8 mouse cellular contexts compared by ENCODE assay signal in genomic region chr4:134253722-134254324, GRCm38 (mm10). TPM values are rescaled to one million over a fixed set of nuclear protein-coding genes. Genes with fewer than 3 reads are reported as not detected.
DNase-seq lines count a peak whose midpoint lies in the region; ATAC-seq and TF ChIP-seq lines count a peak whose summit lies in the region.

Grrp1 (minus strand) TSS chr4:134254106.

- no peaks in the 10 kb centered on the region for H3K9me3 ChIP-seq in E14TG2a.4 (ENCODE audit: low read length)
- no peaks in the 10 kb centered on the region for H3K9me3 ChIP-seq in hindbrain, embryonic 10.5 days
- H3K9me3 ChIP-seq in liver, embryonic 14.5 days (ENCODE audit: control insufficient read depth, low read length), result no peaks in the 10 kb centered on the region
- no peaks in the 10 kb centered on the region for H3K9me3 ChIP-seq in stomach, embryonic 14.5 days (ENCODE audit: control insufficient read depth, low read depth, low read length)

- H3K36me3 ChIP-seq in E14TG2a.4 (ENCODE audit: insufficient read depth, low read length), result no peaks in the 10 kb centered on the region
- H3K36me3 ChIP-seq in hindbrain, embryonic 10.5 days, result no peaks in the 10 kb centered on the region
- H3K36me3 ChIP-seq in liver, embryonic 14.5 days (replicated peaks; ENCODE audit: control insufficient read depth, insufficient read depth, low read depth), result no peaks in the 10 kb centered on the region
- H3K36me3 ChIP-seq in stomach, embryonic 14.5 days (ENCODE audit: control insufficient read depth, insufficient read depth, low read length), result no peaks in the 10 kb centered on the region

- peaks cover 92% of the 10 kb centered on the region for H3K4me1 ChIP-seq in E14TG2a.4 (replicated peaks; ENCODE audit: low read depth, low read length)
- peaks cover 100% of the 10 kb centered on the region for H3K4me1 ChIP-seq in hindbrain, embryonic 10.5 days (replicated peaks)
- peaks cover 0 to 18% of the 10 kb centered on the region in 2 experiments; a peak in 2 of 4 replicates for H3K4me1 ChIP-seq in liver, embryonic 14.5 days (replicated peaks; ENCODE audit: control insufficient read depth in 2 of 2, insufficient read depth in 2 of 2, low read length in 1 of 2)
- peaks cover 35% of the 10 kb centered on the region for H3K4me1 ChIP-seq in stomach, embryonic 14.5 days (ENCODE audit: control insufficient read depth, insufficient read depth, low read length)

- peak; percentile 76 for DNase-seq in embryo, embryonic 9.5 days (ENCODE audit: extremely low spot score)
- peak; percentile 67 for DNase-seq in hindbrain, embryonic 10.5 days (ENCODE audit: low spot score)
- no peak for DNase-seq in liver, embryonic 14.5 days (ENCODE audit: low read depth in 3 of 3, low spot score in 3 of 3)
- DNase-seq in thymus, postnatal 36 days, result no peak
- DNase-seq in layer of hippocampus, adult 18-20 months (ENCODE audit: low spot score in 2 of 2), result no peak
- DNase-seq in gastrocnemius, postnatal 14 days, result no peak

- H3K27ac ChIP-seq in hindbrain, embryonic 10.5 days, result peak within 1 kb of the TSS; percentile 86
- H3K27ac ChIP-seq in liver, embryonic 14.5 days, result no peak within 1 kb of the TSS
- peak within 1 kb of the TSS; percentile 27; the same call in 1 of the 2 replicates for H3K27ac ChIP-seq in stomach, embryonic 14.5 days (ENCODE audit: low read length)

- H3K9ac ChIP-seq in liver, embryonic 14.5 days (replicated peaks), result no peak within 1 kb of the TSS
- H3K9ac ChIP-seq in stomach, embryonic 14.5 days (replicated peaks; ENCODE audit: low read depth, low read length), result 0 out of 2 replicates have a peak within 1 kb of the TSS, but pooled peaks have one; percentile 4

- no peak for TF ChIP-seq EP300 in liver, embryonic 14.5 days (IDR thresholded peaks at IDR 0.05; ENCODE audit: low read depth)

- intact Hi-C loops in gastrocnemius, postnatal 14 days (cut with DNase I; ENCODE audit: low total_unique reads), result loop anchor here (5.0 to 10.0 kb wide), 3 partner anchors 38 to 231 kb away; no protein-coding TSS in a partner anchor

- H3K4me2 ChIP-seq in liver, embryonic 14.5 days (ENCODE audit: low read depth), result peak within 1 kb of the TSS; percentile 9; the same call in 1 of the 2 replicates
- H3K4me2 ChIP-seq in stomach, embryonic 14.5 days (replicated peaks; ENCODE audit: low read depth, low read length), result peak within 1 kb of the TSS; percentile 98

- under 1% methylated on average over 13 of the region's 13 CpGs for WGBS in hindbrain, embryonic 10.5 days
- 3% methylated on average over 13 of the region's 13 CpGs for WGBS in liver, embryonic 14.5 days (ENCODE audit: insufficient replicate concordance)
- 0% methylated on average over 13 of the region's 13 CpGs for WGBS in stomach, embryonic 14.5 days

- H3K4me3 ChIP-seq in E14TG2a.4 (replicated peaks; ENCODE audit: low read length), result peak within 1 kb of the TSS; percentile 78
- H3K4me3 ChIP-seq in hindbrain, embryonic 10.5 days, result peak within 1 kb of the TSS; percentile 58
- peak within 1 kb of the TSS in 1 of 2 experiments; percentile 28; a peak in 2 of 4 replicates for H3K4me3 ChIP-seq in liver, embryonic 14.5 days (ENCODE audit: insufficient read depth in 1 of 2, low read depth in 2 of 2, low read length in 2 of 2)
- peak within 1 kb of the TSS; percentile 45 for H3K4me3 ChIP-seq in stomach, embryonic 14.5 days (ENCODE audit: low read depth, low read length)

- H3K27me3 ChIP-seq in E14TG2a.4 (ENCODE audit: insufficient read depth, low read length), result peaks cover 56% of the 10 kb centered on the region
- H3K27me3 ChIP-seq in hindbrain, embryonic 10.5 days (ENCODE audit: insufficient read depth, poor library complexity, severe bottlenecking), result peaks cover 74% of the 10 kb centered on the region
- peaks cover 73% of the 10 kb centered on the region for H3K27me3 ChIP-seq in liver, embryonic 14.5 days (ENCODE audit: control insufficient read depth, insufficient read depth, low read length)
- H3K27me3 ChIP-seq in stomach, embryonic 14.5 days (ENCODE audit: control insufficient read depth, insufficient read depth, low read length), result peaks cover 23% of the 10 kb centered on the region

- no peak for TF ChIP-seq CTCF in E14TG2a.4 (conservative IDR thresholded peaks at IDR 0.05; ENCODE audit: low read length)
- TF ChIP-seq CTCF in liver, embryonic 14.5 days (IDR thresholded peaks at IDR 0.05; ENCODE audit: low read depth), result no peak

- ATAC-seq in liver, embryonic 14.5 days (ENCODE audit: insufficient read depth), result no peak
- no peak for ATAC-seq in stomach, embryonic 14.5 days (ENCODE audit: insufficient number of reproducible peaks, insufficient read depth, low FRiP score, low read depth)

RNA-seq across cellular contexts. Expression of gene Grrp1, which starts in this region (rescaled TPM):
- polyA plus RNA-seq in hindbrain, embryonic 10.5 days (2016; fragmentation: Nextera tagmentation; extraction: Ambion mirVana), result 6.2 and 6.8 TPM in 2 replicates
- 0.77 and 1.1 TPM in 2 replicates for polyA plus RNA-seq in liver, embryonic 14.5 days (2012; rRNA removed)
- polyA plus RNA-seq in liver, embryonic 14.5 days (2014; fragmentation: Nextera tagmentation; extraction: Ambion mirVana), result 0.40 and 0.55 TPM in 2 replicates
- polyA plus RNA-seq in stomach, embryonic 14.5 days (2014; fragmentation: Nextera tagmentation; extraction: Ambion mirVana), result 4.1 and 4.5 TPM in 2 replicates
- total RNA-seq in layer of hippocampus, adult 18-20 months (2021), result 1 to 10 TPM; 1.6 to 1.7 TPM
- 1 to 10 TPM; 5.9 to 6.0 TPM for total RNA-seq in gastrocnemius, postnatal 14 days (2021)

Comparison
In these comparisons a context has a peak if more than half of its experiments do, and no peak if none do; other contexts are left out.
1. DNase-seq: peak in embryo, embryonic 9.5 days (single experiment) and hindbrain, embryonic 10.5 days (single experiment); none in liver, embryonic 14.5 days (0 of 3), thymus, postnatal 36 days (0 of 2), layer of hippocampus, adult 18-20 months (0 of 2) and gastrocnemius, postnatal 14 days (single experiment).